Mouse (Mus musculus): ENCODE data around the gene Blm. TPM values are rescaled to one million over a fixed set of nuclear protein-coding genes. Genes with fewer than 3 reads are reported as not detected.

The Blm gene
- total RNA-seq, 2 experiments from 2014 or later = 15.5 to 16.5 TPM

DNA sequence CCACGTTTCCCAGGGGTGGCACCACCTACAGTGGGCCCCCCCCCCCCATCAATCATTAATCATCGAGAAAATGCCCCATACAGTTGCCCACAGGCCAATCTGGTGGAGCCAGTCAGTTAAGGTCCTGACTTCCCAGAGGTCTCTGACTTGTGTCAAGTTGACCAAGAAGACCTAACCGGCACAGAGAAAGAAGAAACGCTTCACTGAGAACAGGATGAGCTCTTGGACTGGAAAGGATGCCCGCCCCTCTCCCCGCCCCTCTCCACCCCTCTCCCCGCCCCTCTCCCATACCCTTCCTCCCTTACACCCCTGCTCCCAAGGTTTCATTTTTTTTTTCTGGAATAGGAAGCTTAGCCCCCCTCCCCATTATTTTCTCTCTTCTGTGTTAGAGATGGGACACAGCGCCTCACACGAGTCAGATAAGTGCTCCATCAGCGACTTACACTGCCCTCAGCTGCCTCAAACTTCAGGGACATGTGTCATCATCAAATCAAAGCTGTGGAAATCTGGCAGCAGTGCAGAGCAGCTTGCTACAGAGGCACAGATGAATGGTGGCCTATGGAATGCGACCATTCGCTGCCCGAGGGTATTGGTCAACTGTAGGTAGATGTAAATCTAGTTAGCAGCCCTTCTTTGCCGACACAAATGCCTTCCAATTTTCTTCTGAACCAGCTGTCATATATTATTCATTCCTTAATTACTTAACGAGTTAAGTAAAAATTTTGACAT is 95.7 kb downstream of the Blm start:
- DNase-seq = no peak

GRCm38 (mm10) chr7:80436571-80436970 is 98.3 kb downstream of the Blm start:
- no peak for DNase-seq

DNA sequence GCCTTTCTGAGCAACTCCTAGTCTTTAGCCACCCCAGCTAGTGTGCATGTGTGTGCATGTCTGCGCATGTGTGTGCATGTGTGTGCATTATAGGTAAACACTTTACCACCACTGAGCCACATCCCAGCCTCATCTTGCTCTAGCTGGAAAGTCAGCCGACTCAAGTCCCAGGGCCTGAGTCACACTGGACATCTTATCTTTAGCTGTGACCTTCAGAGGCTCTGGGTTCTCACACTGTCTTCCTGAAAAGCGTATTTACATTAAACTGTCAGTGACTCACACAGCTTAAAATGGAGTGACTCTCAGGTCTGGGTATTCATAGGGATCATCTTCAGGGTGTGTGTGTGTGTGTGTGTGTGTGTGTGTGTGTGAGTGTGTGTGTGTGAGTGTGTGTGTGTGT is 99.3 kb downstream of the Blm start:
- DNase-seq = no peak

GRCm38 (mm10) chr7:80429661-80430060 is 105.3 kb downstream of the Blm start:
- no peak for DNase-seq

- no peak for DNase-seq
These were observed 107.2 kb downstream of the Blm start for GRCm38 (mm10) chr7:80427730-80428129.

DNA sequence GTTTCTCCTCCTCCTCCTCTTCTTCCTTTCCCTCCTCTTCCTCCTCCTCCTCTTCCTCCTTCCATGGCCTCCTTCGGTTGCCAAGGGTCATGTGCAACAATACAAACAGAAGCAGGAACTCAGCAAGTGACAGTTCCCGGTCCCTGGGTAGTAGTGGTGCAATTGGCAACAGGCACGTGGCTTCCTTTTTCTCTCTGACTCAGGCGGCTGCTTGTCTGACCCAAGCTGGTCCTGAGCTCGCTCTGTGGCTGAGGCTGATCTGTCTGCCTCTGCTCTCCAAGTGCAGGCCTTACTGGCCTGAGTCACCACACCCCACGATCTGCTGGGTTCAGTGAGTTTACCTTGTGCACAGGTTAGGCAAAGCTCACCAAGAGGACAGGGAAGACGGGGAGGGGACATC is 108.6 kb downstream of the Blm start:
- DNase-seq = no peak

- DNase-seq = no peak
These were observed 110.2 kb downstream of the Blm start for GRCm38 (mm10) chr7:80424722-80425121.

DNA sequence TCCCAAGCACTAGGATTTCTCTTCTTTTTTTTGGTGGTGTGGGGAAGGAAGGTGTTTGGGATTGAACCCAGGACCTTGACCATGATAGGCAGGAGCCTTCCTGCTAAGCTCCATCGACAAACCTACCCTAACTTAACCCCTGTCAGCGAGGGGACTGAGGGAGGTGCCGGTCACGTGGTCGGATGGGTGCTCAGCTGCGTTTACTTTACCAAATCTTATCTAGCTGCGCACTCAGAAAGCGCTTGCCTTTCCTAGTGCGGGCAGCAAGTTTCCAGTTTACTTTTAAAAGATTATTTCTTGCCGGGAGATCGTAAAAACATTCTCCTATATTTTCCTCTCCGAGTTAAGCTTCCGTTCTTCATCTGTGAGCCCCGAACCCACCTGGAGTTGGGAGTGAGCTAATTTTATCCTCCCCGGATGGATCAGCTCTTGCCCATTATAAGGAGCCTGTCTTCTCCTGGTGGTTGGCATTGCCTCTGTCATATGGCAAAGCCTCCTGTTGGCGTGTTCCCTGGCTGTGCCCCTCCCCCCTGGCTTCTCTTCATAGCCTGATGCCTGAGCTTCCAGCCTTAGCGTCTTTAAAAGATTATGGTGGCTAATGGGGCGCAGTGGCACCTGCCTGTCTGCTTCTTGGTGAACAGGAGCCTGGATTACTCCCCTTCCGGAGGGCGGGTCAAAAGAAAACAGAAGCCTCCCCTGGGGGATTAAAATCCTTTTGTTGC is 112.0 kb downstream of the Blm start:
- DNase-seq = peak; percentile 60

- no peak for DNase-seq
These were observed 113.3 kb downstream of the Blm start for GRCm38 (mm10) chr7:80421576-80421975.

GRCm38 (mm10) chr7:80420586-80420985 is 114.3 kb downstream of the Blm start:
- no peak for DNase-seq

DNA sequence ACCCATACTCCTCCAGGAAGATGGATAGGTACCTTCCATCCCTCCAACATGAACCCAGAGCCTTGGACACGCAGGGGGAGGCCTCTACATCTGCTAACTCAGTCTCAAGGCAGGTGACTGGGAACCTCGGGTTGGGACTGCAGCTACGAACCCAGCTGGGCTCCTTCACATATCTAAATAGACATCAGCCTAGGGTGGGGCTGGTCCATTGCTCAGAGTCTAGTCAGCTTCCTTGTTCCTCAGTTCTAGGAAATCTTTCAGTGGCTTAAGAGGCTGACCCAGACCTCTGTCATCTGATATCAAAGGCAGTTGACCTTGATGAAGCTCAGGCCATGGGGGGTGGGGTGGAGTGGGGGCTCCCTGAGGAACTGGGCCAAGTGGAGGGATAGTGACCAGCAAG is 115.6 kb downstream of the Blm start:
- DNase-seq = no peak

GRCm38 (mm10) chr7:80418036-80418435 is 116.9 kb downstream of the Blm start:
- DNase-seq = no peak

DNA sequence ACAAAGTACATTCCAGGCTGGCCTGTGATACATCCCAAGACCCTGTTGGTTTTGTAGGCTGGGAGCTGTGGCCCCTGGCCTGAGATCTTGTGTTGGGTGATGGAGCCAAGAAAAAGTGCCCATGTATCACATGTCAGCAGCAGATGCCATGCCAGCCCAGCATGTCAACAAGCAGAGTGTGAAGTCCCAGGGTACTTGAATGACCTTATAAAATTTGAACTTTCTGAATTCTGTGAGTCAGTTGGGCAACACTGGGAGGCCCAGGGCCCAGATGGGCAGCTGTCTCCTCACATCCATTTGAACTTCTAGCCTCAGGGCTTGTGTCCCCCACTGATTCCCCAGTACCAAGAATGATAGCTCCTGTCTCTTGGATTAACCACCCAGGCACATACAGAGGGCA is 117.3 kb downstream of the Blm start:
- no peak for DNase-seq

GRCm38 (mm10) chr7:80416969-80417368 is 118.0 kb downstream of the Blm start:
- DNase-seq = no peak

- no peak for DNase-seq
These were observed 120.5 kb downstream of the Blm start for GRCm38 (mm10) chr7:80414303-80414855.

GRCm38 (mm10) chr7:80413512-80414302 is 121.2 kb downstream of the Blm start:
- no peak for DNase-seq

GRCm38 (mm10) chr7:80412781-80413180 is 122.1 kb downstream of the Blm start:
- DNase-seq = no peak

- no peak for DNase-seq
These were observed 122.6 kb downstream of the Blm start for GRCm38 (mm10) chr7:80412279-80412678.

GRCm38 (mm10) chr7:80410380-80410779 is 124.5 kb downstream of the Blm start:
- DNase-seq = no peak

DNA sequence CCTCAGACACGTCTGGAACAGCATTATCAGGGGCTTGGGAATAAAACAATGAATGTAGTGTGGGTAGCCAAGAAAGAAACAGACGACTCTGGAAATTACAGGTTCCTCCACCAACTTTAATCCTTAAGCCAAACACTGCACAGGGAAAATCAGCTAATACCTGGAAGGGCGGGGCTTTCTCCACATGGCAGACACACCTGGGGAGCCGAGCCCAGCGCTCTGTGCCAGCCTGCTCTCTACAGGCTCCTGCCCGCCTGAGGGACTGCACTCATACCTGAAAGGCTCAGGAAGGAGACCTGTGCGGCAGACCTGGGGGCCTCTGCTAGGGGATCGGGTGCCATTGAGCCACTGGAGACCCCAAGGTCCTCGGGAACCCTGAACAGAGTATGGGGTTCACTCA is 127.2 kb downstream of the Blm start:
- DNase-seq = no peak

- DNase-seq = no peak
These were observed 128.7 kb downstream of the Blm start for GRCm38 (mm10) chr7:80406186-80406585.

GRCm38 (mm10) chr7:80405188-80405695 is 129.7 kb downstream of the Blm start, which contains the start of gene Furin:
TSS of gene Furin (minus strand) at chr7:80405436.
- DNase-seq = no peak
